Mouse (Mus musculus) kidney, adult 2 months (tissue): ENCODE measurements at regions not wholly inside any gene's neighbourhood (a gene's known extent, or its start where the extent isn't known, plus 50 kb on each side); places are given as distances from the start of the nearest gene placed in this dataset.

Experiments used
- DNase-seq: peaks from one replicate; pipeline ENCODE4 v3.0.0; 2021
- H3K27ac ChIP-seq: fragments of 200-500 bp; 2 replicates; pipeline ENCODE4 v1.5.1; 2012; ENCODE audit warnings: low read depth, low read length, control low read depth, inconsistent platforms; ENCODE audit not compliant: insufficient read depth
- H3K27me3 ChIP-seq: fragments of 200-500 bp; replicated peaks from 2 replicates; pipeline ENCODE4 v1.6.1; 2012; ENCODE audit warnings: mild to moderate bottlenecking, moderate library complexity, low read length, inconsistent platforms; ENCODE audit not compliant: control insufficient read depth, insufficient read depth
- H3K36me3 ChIP-seq: fragments of 200-500 bp; 2 replicates; pipeline ENCODE4 v1.6.1; 2012; ENCODE audit warnings: mild to moderate bottlenecking, moderate library complexity, low read length, inconsistent platforms; ENCODE audit not compliant: control insufficient read depth, insufficient read depth
- H3K4me1 ChIP-seq: fragments of 200-500 bp; 2 replicates; pipeline ENCODE4 v1.6.1; 2011; ENCODE audit warnings: low read length; ENCODE audit not compliant: control insufficient read depth, insufficient read depth
- H3K4me3 ChIP-seq: fragments of 200-500 bp; 2 replicates; pipeline ENCODE4 v1.5.1; 2011; ENCODE audit warnings: mild to moderate bottlenecking, low read depth, low read length, control low read depth; ENCODE audit not compliant: insufficient read depth
- CTCF ChIP-seq: fragments of 200-500 bp; conservative IDR thresholded peaks from 2 replicates; pipeline ENCODE4 v1.5.1; 2011; ENCODE audit warnings: low read depth, mild to moderate bottlenecking, control low read depth, low read length, moderate library complexity, mixed read lengths; ENCODE audit not compliant: insufficient read depth, insufficient read length
- POLR2A ChIP-seq: fragments of 200-500 bp; IDR thresholded peaks from one replicate; pipeline ENCODE4 v1.6.1; 2011; ENCODE audit warnings: low read depth, low read length, control low read depth
- WGBS: fragments of 180-500 bp; shearing (Covaris S2); methylation state at CpG from one replicate; pipeline ENCODE4 v1.1.7; 2018; 5-methylcytosine and 5-hydroxymethylcytosine counted together

DNA sequence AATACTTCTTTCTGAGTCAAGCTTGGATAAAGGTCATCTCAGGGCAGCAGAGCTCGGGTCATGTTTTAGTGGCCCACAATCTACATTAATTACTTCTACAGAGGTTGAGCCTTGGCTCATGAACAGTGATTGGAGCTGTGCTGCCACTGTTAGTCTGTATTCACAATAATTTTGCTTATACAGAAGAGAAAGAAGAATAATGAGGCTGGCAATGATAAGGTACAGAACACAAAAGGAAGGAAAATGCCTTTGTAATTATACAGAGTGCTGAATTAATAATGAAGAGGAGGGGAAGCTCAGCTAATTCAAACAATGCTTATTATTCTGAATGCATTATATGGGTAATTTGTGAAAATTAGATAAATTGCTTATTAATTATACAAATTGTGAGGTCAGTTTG, 573.9 kb upstream of the Cblb start:
- H3K27me3 ChIP-seq: no peaks in the 10 kb centered on the region
- no peak for DNase-seq
- 34% methylated on average over 1 of the region's 1 CpGs for WGBS
- TF ChIP-seq CTCF (no peak), POLR2A (no peak)
- no peak overlapping the region for H3K27ac ChIP-seq
- no peaks in the 10 kb centered on the region for H3K4me1 ChIP-seq
- H3K4me3 ChIP-seq: no peak overlapping the region
- no peaks in the 10 kb centered on the region for H3K36me3 ChIP-seq

DNA sequence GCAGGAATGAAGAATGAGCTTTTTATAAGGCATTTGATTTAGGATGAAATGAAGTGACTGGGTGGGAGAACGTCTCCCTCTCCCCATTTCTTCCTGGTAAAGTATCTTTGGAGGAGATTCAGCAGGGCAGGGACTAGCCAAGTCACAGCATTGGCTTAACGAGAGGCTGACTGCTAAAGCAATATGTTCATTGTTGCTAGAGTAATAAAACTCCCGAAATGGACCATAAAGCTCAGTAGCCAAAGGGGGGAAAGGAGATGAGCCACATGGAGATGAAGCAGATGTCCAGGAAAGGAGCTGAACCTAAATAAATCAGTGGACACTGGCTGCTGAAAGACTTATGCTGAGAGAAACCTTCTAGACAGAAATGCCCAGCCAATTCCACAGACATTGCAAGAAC, 555.3 kb upstream of the Cblb start:
- DNase-seq: no peak
- H3K27me3 ChIP-seq: no peaks in the 10 kb centered on the region
- TF ChIP-seq CTCF (no peak), POLR2A (no peak)
- 20% methylated on average over 3 of the region's 3 CpGs for WGBS
- H3K36me3 ChIP-seq: no peaks in the 10 kb centered on the region
- no peak overlapping the region for H3K4me3 ChIP-seq
- no peak overlapping the region for H3K27ac ChIP-seq
- H3K4me1 ChIP-seq: no peaks in the 10 kb centered on the region

DNA sequence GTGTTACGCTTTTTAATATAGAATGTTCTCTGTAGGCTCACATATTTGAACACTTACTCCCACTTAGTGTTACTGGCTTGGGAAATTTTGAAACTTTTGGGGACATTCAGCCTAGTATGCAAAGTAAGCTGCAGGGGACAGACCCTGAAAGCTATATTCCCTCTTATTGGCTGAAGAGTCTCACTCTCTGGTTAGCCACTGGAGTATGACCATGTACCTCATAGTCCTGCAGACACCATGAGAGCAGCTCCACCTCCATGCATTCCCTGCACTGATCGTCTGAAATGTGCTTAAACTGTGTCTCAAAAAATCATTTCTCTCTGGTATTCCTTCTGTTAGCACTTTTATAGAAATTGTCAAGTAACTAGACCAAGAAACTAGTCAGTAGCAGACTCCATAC, 534.9 kb upstream of the Cblb start:
- DNase-seq: no peak
- no peaks in the 10 kb centered on the region for H3K36me3 ChIP-seq
- TF ChIP-seq POLR2A (no peak), CTCF (no peak)
- no peaks in the 10 kb centered on the region for H3K4me1 ChIP-seq
- H3K27me3 ChIP-seq: no peaks in the 10 kb centered on the region
- WGBS: 83% methylated on average over 2 of the region's 2 CpGs
- no peak overlapping the region for H3K4me3 ChIP-seq
- no peak overlapping the region for H3K27ac ChIP-seq

DNA sequence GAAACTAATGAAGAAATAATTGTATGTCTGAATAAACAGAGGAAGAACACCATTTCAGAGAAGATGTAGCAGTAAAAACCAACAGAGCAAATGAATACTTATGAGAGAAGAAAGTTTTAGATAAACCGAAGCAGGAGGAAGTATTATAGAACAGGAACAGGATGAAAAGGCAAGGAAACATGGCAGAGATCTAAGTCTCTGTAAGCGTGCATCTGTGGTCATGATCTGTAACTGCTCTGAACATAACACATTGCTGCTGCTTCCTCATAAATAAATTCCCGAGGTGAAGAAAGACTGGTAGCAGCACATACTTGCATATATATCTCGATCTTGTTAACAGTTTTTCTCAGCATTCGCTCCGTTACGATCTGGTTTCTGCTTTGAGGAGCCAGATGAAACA, 533.2 kb upstream of the Cblb start:
- Histone ChIP-seq H3K4me3 (no peak overlapping the region), H3K27me3 (no peaks in the 10 kb centered on the region), H3K4me1 (no peaks in the 10 kb centered on the region), H3K27ac (no peak overlapping the region), H3K36me3 (no peaks in the 10 kb centered on the region)
- 78% methylated on average over 7 of the region's 7 CpGs for WGBS
- no peak for DNase-seq
- TF ChIP-seq CTCF: no peak
- no peak for TF ChIP-seq POLR2A

DNA sequence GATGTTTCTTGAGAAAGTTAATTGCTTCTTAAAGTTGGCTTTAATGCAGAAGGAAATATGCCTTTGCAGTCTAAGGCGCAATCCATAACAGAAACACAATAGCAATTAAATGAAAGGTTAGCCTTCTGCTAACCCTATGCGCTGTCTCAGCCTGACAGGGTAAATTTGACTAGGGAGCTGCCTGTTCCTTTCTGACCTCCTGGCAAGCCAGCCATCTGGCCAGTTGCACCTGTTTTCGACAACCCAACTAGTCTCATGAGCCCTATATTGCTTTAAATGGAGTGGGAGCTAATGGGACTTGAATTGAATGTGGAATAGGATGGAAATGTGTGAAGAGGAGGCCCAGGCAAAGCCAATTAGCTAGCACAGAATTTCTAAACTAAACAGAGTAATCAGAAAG, 513.9 kb upstream of the Cblb start:
- no peak overlapping the region for H3K27ac ChIP-seq
- no peak overlapping the region for H3K4me3 ChIP-seq
- DNase-seq: no peak
- H3K27me3 ChIP-seq: no peaks in the 10 kb centered on the region
- H3K4me1 ChIP-seq: no peaks in the 10 kb centered on the region
- no peak for TF ChIP-seq CTCF
- TF ChIP-seq POLR2A: no peak
- 72% methylated on average over 3 of the region's 3 CpGs for WGBS
- H3K36me3 ChIP-seq: no peaks in the 10 kb centered on the region

DNA sequence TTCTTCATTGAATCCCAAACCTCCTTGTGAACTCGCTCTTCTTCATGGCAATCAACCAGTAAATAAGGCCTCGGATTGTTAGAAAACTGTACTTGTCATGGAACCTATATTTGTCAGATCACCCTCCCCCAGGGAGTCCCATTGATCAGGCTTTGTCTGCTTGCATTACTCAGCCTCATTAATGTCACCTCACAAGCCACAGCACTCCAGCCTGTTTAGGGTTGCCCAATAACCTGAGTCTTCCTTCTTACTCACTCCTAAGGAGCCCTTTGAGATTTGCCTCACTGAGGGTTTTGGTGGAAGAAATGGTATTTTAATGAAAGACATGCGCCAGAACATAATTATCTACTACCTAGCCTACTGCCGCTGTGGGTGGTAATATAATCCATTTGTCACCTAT, 510.3 kb upstream of the Cblb start:
- Histone ChIP-seq H3K36me3 (no peaks in the 10 kb centered on the region), H3K27ac (no peak overlapping the region), H3K27me3 (no peaks in the 10 kb centered on the region), H3K4me3 (no peak overlapping the region), H3K4me1 (no peaks in the 10 kb centered on the region)
- 88% methylated on average over 4 of the region's 4 CpGs for WGBS
- DNase-seq: no peak
- TF ChIP-seq CTCF (no peak), POLR2A (no peak)

DNA sequence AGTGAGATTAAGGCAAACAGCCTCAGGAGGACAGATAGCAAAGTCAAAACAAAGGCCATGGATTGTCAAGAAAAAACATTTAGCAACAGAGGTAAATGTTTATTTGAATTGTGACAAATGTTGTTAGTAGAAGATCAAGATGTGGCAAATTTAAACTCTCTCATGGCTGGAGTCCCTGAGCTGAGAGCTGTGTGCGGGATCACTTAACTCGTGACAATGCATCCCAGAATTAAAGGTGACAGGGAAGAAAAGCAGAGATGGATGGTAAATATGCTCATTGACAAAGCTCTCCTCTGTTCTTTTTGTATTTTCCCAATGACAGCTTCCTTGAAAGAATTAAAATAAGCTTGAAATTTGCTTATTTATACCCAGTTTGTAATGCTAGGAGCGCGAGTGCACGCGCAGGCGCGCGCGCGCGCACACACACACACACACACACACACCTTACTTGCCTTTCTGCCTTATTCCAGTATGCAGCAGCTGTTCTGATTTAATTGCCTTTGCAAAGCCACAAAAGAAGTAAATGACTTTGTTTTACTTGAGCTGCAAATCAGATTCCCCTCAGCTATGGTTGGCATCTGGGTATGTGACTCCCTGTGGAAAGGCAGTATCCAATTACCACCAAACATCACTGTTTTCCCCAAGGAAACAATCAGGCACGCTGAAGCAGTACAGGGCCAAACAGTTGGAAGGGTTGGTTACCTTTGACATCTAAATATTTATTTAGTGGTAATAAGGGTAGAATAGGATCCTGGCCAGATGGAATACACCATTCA, 509.5 kb upstream of the Cblb start:
- Histone ChIP-seq H3K4me3 (no peak overlapping the region), H3K36me3 (no peaks in the 10 kb centered on the region), H3K27me3 (no peaks in the 10 kb centered on the region), H3K4me1 (no peaks in the 10 kb centered on the region), H3K27ac (no peak overlapping the region)
- TF ChIP-seq CTCF (no peak), POLR2A (no peak)
- DNase-seq: no peak
- WGBS: 78% methylated on average over 13 of the region's 13 CpGs

DNA sequence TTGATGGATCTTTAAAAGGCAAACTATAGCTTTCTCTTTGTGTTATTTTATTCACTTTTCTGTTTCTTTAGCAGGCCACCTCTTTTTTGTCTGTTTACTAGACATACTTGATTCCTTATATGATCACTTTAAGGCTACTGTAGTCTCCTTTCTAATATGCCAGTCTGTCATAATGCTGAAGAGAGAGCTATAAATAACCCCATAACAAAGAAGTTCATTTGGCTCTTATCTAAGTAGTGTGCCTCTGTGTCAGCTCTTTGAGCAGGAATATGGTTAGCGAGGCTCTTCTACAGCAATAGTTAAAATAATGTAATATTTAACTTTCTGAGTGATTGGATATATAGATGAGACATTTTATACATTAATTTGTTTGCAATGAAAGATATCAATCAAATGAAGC, 507.0 kb upstream of the Cblb start:
- TF ChIP-seq CTCF (no peak), POLR2A (no peak)
- 92% methylated on average over 1 of the region's 1 CpGs for WGBS
- H3K4me3 ChIP-seq: no peak overlapping the region
- no peak for DNase-seq
- no peaks in the 10 kb centered on the region for H3K36me3 ChIP-seq
- H3K27ac ChIP-seq: no peak overlapping the region
- no peaks in the 10 kb centered on the region for H3K27me3 ChIP-seq
- no peaks in the 10 kb centered on the region for H3K4me1 ChIP-seq
